Mouse (Mus musculus): ENCODE measurements around the gene Fam222a.

DNA sequence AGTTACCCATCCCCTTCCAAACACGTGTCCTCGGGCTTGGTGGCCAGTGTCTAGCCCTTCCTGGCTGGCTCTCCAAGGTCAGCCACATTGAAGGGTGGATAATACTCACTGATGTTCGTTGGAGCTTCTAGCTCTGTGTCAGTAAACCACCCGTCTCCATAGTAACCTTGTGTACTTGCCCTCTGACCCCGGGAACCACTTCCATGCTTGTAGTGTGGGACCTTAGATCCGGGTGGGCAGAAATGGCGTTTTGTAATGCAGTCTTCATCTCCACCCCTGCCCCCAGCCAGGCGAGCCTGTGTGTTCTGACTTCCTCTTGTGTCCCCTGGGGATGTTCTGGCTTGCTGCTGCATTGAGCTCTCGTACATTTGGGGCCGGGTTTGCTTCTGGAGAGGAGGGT, 28.8 kb downstream of the Fam222a start:
- no peak for TF ChIP-seq CTCF (IDR thresholded peaks at IDR 0.05; ENCODE audit: extremely low read depth, insufficient read length, insufficient replicate concordance, low read depth, low read length)
- no peak for TF ChIP-seq POLR2A (IDR thresholded peaks at IDR 0.05; ENCODE audit: low read depth, low read length)

Measured in small intestine, adult 2 months (tissue).